Mouse (Mus musculus) T-cell, adult 66 days (primary cell): ENCODE data around the gene Pxdc1. TPM values are rescaled to one million over a fixed set of nuclear protein-coding genes. Genes with fewer than 3 reads are reported as not detected.

ENCODE experiments used
- total RNA-seq, 2 experiments: library from RNA; stranded (reverse); gene quantifications; 3 replicates in 1 of 2; 4 replicates in 1 of 2; pipeline ENCODE4 v1.2.4; 2023

The Pxdc1 gene
- 1 to 10 TPM in 1 of 2 experiments, under 1 TPM in 1; 0.92 to 4.8 TPM for total RNA-seq

GRCm38 (mm10) chr13:34653391-34653790, at the start of gene Pxdc1:
Gene Pxdc1, minus strand, starts transcription at chr13:34653486.

Other genes with a start within 250 kb of the Pxdc1 start
- gene Fam50b, start 81.4 kb upstream of the Pxdc1 start, total RNA-seq, result not detected
- gene Prpf4b, start 221.8 kb upstream of the Pxdc1 start, total RNA-seq, result 100 to 1,000 TPM; 184 to 202 TPM